Mouse (Mus musculus) CH12.LX (cell line): ENCODE data around the gene Tor3a. TPM values are rescaled to one million over a fixed set of nuclear protein-coding genes. Genes with fewer than 3 reads are reported as not detected.

Experiments used
- DNase-seq: peaks from one replicate; pipeline ENCODE4 v3.0.0-alpha.2; 2013; ENCODE audit errors: extremely low read depth
- H3K27ac ChIP-seq: 2 replicates; pipeline ENCODE4 v1.5.1; 2012; ENCODE audit warnings: low read depth, mild to moderate bottlenecking, control low read depth, moderate library complexity; ENCODE audit not compliant: insufficient read depth
- H3K27me3 ChIP-seq: replicated peaks from 2 replicates; pipeline ENCODE3; 2012; ENCODE audit warnings: inconsistent platforms
- H3K36me3 ChIP-seq, 2 experiments: replicated peaks in 1 of 2; 2 replicates each; pipeline versions ENCODE3 to v1.6.1; 2012; ENCODE audit warnings: inconsistent platforms in 1 of 2, low read length in 1 of 2, mild to moderate bottlenecking in 1 of 2, mixed read lengths in 1 of 2, moderate library complexity in 1 of 2; ENCODE audit not compliant: control insufficient read depth in 1 of 2, insufficient read depth in 1 of 2
- H3K4me1 ChIP-seq, 2 experiments: 2 replicates each; pipeline ENCODE4 v1.6.1; 2012; ENCODE audit warnings: inconsistent platforms in 1 of 2, moderate library complexity in 1 of 2; ENCODE audit not compliant: insufficient read depth in 2 of 2, control insufficient read depth in 1 of 2
- H3K4me2 ChIP-seq: 2 replicates; pipeline ENCODE4 v1.6.1; 2012; ENCODE audit warnings: low read depth, mild to moderate bottlenecking, control low read depth; ENCODE audit not compliant: poor library complexity, insufficient read depth, severe bottlenecking
- H3K4me3 ChIP-seq, 3 experiments: fragments of 150-350 bp in 1 of 3; sonication (generic) in 1 of 3; replicated peaks in 1 of 3; 2 replicates each; pipeline versions ENCODE3 to v1.5.1; 2011 to 2012; ENCODE audit warnings: low read depth in 2 of 3, low read length in 2 of 3, mild to moderate bottlenecking in 2 of 3, moderate library complexity in 2 of 3, control low read depth in 1 of 3, improper control_type of control experiment in 1 of 3, inconsistent platforms in 1 of 3, mixed read lengths in 1 of 3; ENCODE audit not compliant: poor library complexity in 1 of 3
- H3K79me2 ChIP-seq: replicated peaks from 2 replicates; pipeline ENCODE4 v1.6.1; 2012; ENCODE audit warnings: mild to moderate bottlenecking, moderate library complexity; ENCODE audit not compliant: control insufficient read depth, poor library complexity, insufficient read depth, severe bottlenecking; ENCODE audit errors: extremely low read depth
- H3K9ac ChIP-seq: 2 replicates; pipeline ENCODE4 v1.6.1; 2012; ENCODE audit warnings: low read depth, mild to moderate bottlenecking, control low read depth, moderate library complexity; ENCODE audit not compliant: insufficient read depth
- H3K9me3 ChIP-seq: replicated peaks from 2 replicates; pipeline ENCODE3; 2012; ENCODE audit warnings: low read length, inconsistent platforms, mixed read lengths
- CHD1 ChIP-seq: IDR thresholded peaks from 2 replicates; pipeline ENCODE4 v1.6.1; 2012; ENCODE audit warnings: low read depth, low read length, improper control_type of control experiment, inconsistent platforms
- CTCF ChIP-seq, 2 experiments: IDR thresholded peaks in 1 of 2; conservative IDR thresholded peaks in 1 of 2; 2 replicates each; pipeline ENCODE4 v1.5.1; 2011 to 2012; ENCODE audit warnings: low read depth in 2 of 2, low read length in 2 of 2, improper control_type of control experiment in 1 of 2, inconsistent platforms in 1 of 2, mild to moderate bottlenecking in 1 of 2, moderate library complexity in 1 of 2
- ELF1 ChIP-seq: IDR thresholded peaks from 2 replicates; pipeline ENCODE4 v1.6.1; 2014; ENCODE audit warnings: low read depth, mild to moderate bottlenecking, inconsistent platforms, low read length, improper control_type of control experiment
- EP300 ChIP-seq: IDR thresholded peaks from 2 replicates; pipeline ENCODE4 v1.6.1; 2011; ENCODE audit warnings: low read length, improper control_type of control experiment
- ETS1 ChIP-seq: conservative IDR thresholded peaks from 2 replicates; pipeline ENCODE4 v1.6.1; 2012; ENCODE audit warnings: low read depth, mild to moderate bottlenecking, inconsistent platforms, low read length, improper control_type of control experiment, moderate library complexity
- GABPA ChIP-seq: IDR thresholded peaks from 2 replicates; pipeline ENCODE4 v1.6.1; 2012; ENCODE audit warnings: low read depth, low read length, improper control_type of control experiment, inconsistent platforms; ENCODE audit not compliant: insufficient replicate concordance
- JUN ChIP-seq: IDR thresholded peaks from 2 replicates; pipeline ENCODE4 v1.6.1; 2011; ENCODE audit warnings: low read depth, mild to moderate bottlenecking, low read length, improper control_type of control experiment, moderate library complexity; ENCODE audit not compliant: insufficient read depth
- KAT2A ChIP-seq: IDR thresholded peaks from 2 replicates; pipeline ENCODE4 v1.6.1; 2012; ENCODE audit warnings: low read length, improper control_type of control experiment, inconsistent platforms; ENCODE audit not compliant: insufficient replicate concordance
- MAZ ChIP-seq: IDR thresholded peaks from 2 replicates; pipeline ENCODE4 v1.6.1; 2012; ENCODE audit warnings: low read depth, mild to moderate bottlenecking, inconsistent platforms, low read length, improper control_type of control experiment, moderate library complexity
- MXI1 ChIP-seq: IDR thresholded peaks from 2 replicates; pipeline ENCODE4 v1.6.1; 2011; ENCODE audit warnings: mild to moderate bottlenecking, low read depth, low read length, improper control_type of control experiment
- MYC ChIP-seq: IDR thresholded peaks from 2 replicates; pipeline ENCODE4 v1.6.1; 2011; ENCODE audit warnings: low read depth, mild to moderate bottlenecking, improper control_type of control experiment, low read length
- NELFE ChIP-seq: IDR thresholded peaks from 2 replicates; pipeline ENCODE4 v1.6.1; 2011; ENCODE audit warnings: low read depth, low read length, improper control_type of control experiment
- RAD21 ChIP-seq: IDR thresholded peaks from 2 replicates; pipeline ENCODE4 v1.6.1; 2011; ENCODE audit warnings: low read depth, mild to moderate bottlenecking, low read length, improper control_type of control experiment, moderate library complexity
- SMC3 ChIP-seq: IDR thresholded peaks from 2 replicates; pipeline ENCODE4 v1.6.1; 2011; ENCODE audit warnings: low read depth, low read length, improper control_type of control experiment
- TBP ChIP-seq: conservative IDR thresholded peaks from 2 replicates; pipeline ENCODE4 v1.6.1; 2011; ENCODE audit warnings: low read depth, low read length, improper control_type of control experiment
- ZNF384 ChIP-seq: IDR thresholded peaks from 2 replicates; pipeline ENCODE4 v1.6.1; 2012; ENCODE audit warnings: low read depth, low read length, improper control_type of control experiment, inconsistent platforms
- dilution Hi-C: fragments of 300-500 bp; cut with MboI; formaldehyde crosslinking; loops from 2 replicates; pipeline ENCODE4 v1.14.3; 2020; ENCODE audit warnings: low sequenced_read_pairs; ENCODE audit not compliant: extremely low pct_unique_long_range_greater_than_20kb, extremely low pct_ligation_motif_present
- in situ Hi-C: fragments of 300-500 bp; cut with MboI; formaldehyde crosslinking; loops from 3 replicates; pipeline ENCODE4 v1.14.3; 2019; ENCODE audit warnings: low sequenced_read_pairs, low pct_ligation_motif_present, low pct_unique_long_range_greater_than_20kb, mixed read lengths
- polyA plus RNA-seq: library from polyadenylated mRNA; unstranded; fragments of >175 nt; gene quantifications from 2 replicates; pipeline ENCODE4 v1.2.1, GENCODE M21; 2012; ENCODE audit warnings: low read depth; ENCODE audit not compliant: insufficient read length
- total RNA-seq, 2 experiments: library from RNA; depleted of rRNA; stranded (reverse); fragments of 300-350 nt in 1 of 2; fragments of >200 nt in 1 of 2; gene quantifications; 2 replicates each; pipeline ENCODE4 v1.2.3; 2012 to 2014

Tor3a gene
- total and polyA plus RNA-seq, 3 experiments = 37.6 to 85.7 (median 53.8) TPM

DNA sequence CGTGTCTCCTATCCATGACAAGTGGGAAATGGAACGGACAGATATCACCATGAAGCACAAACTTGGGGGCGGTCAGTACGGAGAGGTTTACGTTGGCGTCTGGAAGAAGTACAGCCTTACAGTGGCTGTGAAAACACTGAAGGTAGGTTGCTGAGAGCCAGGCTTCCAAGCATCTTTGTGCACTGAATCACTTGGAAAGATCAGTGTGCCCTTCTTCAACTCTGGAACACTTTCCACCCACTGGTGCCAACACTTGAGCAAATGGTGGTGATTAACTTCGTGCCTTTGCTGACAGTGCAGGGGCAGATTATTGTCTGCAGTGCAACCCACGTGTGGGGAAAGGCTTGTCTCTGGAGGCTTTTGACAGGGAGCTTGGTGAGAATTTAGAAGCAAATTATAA lies 44.2 kb downstream of the Tor3a start:
- Histone ChIP-seq H3K4me2 (no peak overlapping the region), H3K4me1 (no peaks in the 10 kb centered on the region), H3K36me3 (peaks cover 49 to 83% of the 10 kb centered on the region in 2 experiments), H3K79me2 (no peaks in the 10 kb centered on the region), H3K27ac (no peak overlapping the region), H3K9ac (no peak overlapping the region), H3K4me3 (no peak overlapping the region), H3K27me3 (no peaks in the 10 kb centered on the region)
- DNase-seq = no peak
- in situ Hi-C loops = loop anchor here (5.0 to 25.0 kb wide), 2 partner anchors 93 to 218 kb away; partner anchors contain the start of gene Axdnd1
- dilution Hi-C loops = no loop called here
- TF ChIP-seq MYC = no peak
- no peak for TF ChIP-seq ELF1
- no peak for TF ChIP-seq CHD1
- TF ChIP-seq TBP = no peak
- no peak for TF ChIP-seq GABPA
- no peak for TF ChIP-seq NELFE
- no peak for TF ChIP-seq CTCF (conservative IDR thresholded peaks at IDR 0.05 in 1 of 2, IDR thresholded peaks at IDR 0.05 in 1 of 2; ENCODE audit: low read depth in 2 of 2, low read length in 2 of 2)
- no peak for TF ChIP-seq ZNF384
- TF ChIP-seq JUN = no peak
- TF ChIP-seq EP300 = no peak
- TF ChIP-seq RAD21 = no peak
- no peak for TF ChIP-seq MAZ
- no peak for TF ChIP-seq KAT2A
- TF ChIP-seq, all 38 proteins: peak for 0
- H3K9me3 ChIP-seq = peaks cover 5% of the 10 kb centered on the region

DNA sequence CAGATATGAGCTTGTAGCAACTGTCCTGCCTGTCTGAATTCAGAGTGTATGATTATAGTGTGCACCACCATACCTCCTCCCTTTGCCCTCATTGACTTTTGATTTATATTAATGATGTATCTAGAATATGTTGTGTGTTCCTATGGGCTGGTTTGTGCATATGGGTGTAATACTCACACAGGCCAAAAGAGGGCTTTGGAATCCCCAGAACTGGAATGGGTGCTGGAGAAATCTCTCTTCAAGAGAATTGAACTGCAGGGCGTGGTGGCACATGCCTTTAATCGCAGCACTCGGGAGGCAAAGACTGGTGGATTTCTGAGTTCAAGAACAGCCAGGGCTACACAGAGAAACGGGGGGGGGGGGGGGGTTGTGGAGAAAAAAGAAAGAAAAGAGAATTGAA lies 47.4 kb downstream of the Tor3a start:
- H3K4me2 ChIP-seq = no peak overlapping the region
- no peak overlapping the region for H3K27ac ChIP-seq
- peaks cover 5% of the 10 kb centered on the region for H3K9me3 ChIP-seq
- H3K36me3 ChIP-seq = peaks cover 34 to 84% of the 10 kb centered on the region in 2 experiments
- TF ChIP-seq MXI1 (no peak), CTCF (conservative IDR thresholded peaks at IDR 0.05 in 1 of 2, IDR thresholded peaks at IDR 0.05 in 1 of 2; ENCODE audit: low read depth in 2 of 2, low read length in 2 of 2) (peak; percentile 31 to 44; a peak in 3 of 4 replicates), GABPA (no peak), SMC3 (peak; percentile 21; the same call in 1 of the 2 replicates), ETS1 (no peak)
- TF ChIP-seq, all 38 proteins: peak for 2
- in situ Hi-C loops (loop anchor here (25.0 kb wide), 1 partner anchor 214 kb away; the partner anchor contains the start of gene Axdnd1), dilution Hi-C loops (no loop called here)
- peak; percentile 33 for DNase-seq
- H3K9ac ChIP-seq = no peak overlapping the region
- H3K27me3 ChIP-seq = no peaks in the 10 kb centered on the region
- peaks cover 3% of the 10 kb centered on the region; the same call in 1 of the 2 replicates for H3K79me2 ChIP-seq
- H3K4me1 ChIP-seq = peaks cover 8 to 13% of the 10 kb centered on the region in 2 experiments
- no peak overlapping the region for H3K4me3 ChIP-seq
